Comparison of ENCODE assay signal across 23 mouse cellular contexts in the genomic region with DNA sequence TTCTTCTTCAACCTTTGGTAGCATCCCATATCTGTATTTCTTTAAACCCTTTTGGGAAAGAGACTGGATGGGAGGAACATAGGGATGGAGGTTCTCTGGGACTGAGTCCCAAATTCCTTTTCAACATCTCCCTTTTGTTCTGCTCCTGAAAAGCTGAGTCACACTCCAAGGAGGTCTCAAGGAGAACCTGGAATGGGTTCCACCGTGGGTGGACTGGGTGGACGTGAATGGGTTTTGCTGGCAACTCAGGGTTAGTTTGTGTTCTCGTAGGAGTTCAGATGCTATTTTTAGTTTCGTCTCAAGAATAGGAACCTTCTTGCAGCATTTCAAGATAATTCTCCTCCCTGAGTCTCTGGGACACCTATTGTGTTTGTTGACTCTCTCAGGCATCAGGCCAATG. TPM values are rescaled to one million over a fixed set of nuclear protein-coding genes. Genes with fewer than 3 reads are reported as not detected.
DNase-seq lines count a peak whose midpoint lies in the region; TF ChIP-seq lines count a peak whose summit lies in the region.
"Had no signal": no experiment of that assay in that cellular context is flagged by ENCODE, and none has a peak within 500 bp of the region (broad histone marks: within the 10 kb centered on the region; RNA-seq: fewer than 3 reads in every experiment).

No protein-coding gene starts in this region.

- peak in 1 of 2 experiments; percentile 65 for DNase-seq in left cerebral cortex, adult 2 months (ENCODE audit: extremely low spot score in 1 of 2, low spot score in 2 of 2)
- no peak for DNase-seq in left cerebral cortex, postnatal 4 days
- DNase-seq in ES-CJ7 (ENCODE audit: low read depth, low spot score) (peak; percentile 59), NIH3T3 (ENCODE audit: low read depth) (peak; percentile 79)
- no peak for DNase-seq in lung, adult 2 months
- DNase-seq in adrenal gland, postnatal 10 days: no peak
- DNase-seq: adrenal gland, adult 8-10 months; cerebellum, postnatal 14 days; forebrain, postnatal 0 days; gastrocnemius, postnatal 36 days; kidney, adult 18-20 months; layer of hippocampus, postnatal 36 days; liver, embryonic 13.5 days; lung, postnatal 4 days had no signal

- no peak overlapping the region for H3K4me3 ChIP-seq in left cerebral cortex, adult 2 months
- H3K4me3 ChIP-seq in olfactory bulb, adult 2 months (ENCODE audit: insufficient read depth, low read depth, low read length): no peak overlapping the region
- H3K4me3 ChIP-seq in lung, adult 2 months (replicated peaks; ENCODE audit: extremely low read depth, low read depth, low read length): no peak overlapping the region
- H3K4me3 ChIP-seq: embryonic facial prominence, embryonic 13.5 days; heart, embryonic 15.5 days; limb, embryonic 13.5 days; liver, embryonic 13.5 days; lung, embryonic 15.5 days; neural tube, embryonic 12.5 days had no signal

- intact Hi-C loops in left cerebral cortex, adult 2 months (cut with DNase I): loop anchor here (5.0 kb wide), 1 partner anchor 452 kb away; no protein-coding TSS in a partner anchor
- intact Hi-C loops in left cerebral cortex, postnatal 4 days (cut with DNase I): no loop called here

- peak overlapping the region; percentile 57 for H3K27ac ChIP-seq in left cerebral cortex, adult 2 months
- H3K27ac ChIP-seq in olfactory bulb, adult 2 months (ENCODE audit: insufficient read depth, low read depth, low read length): peak overlapping the region; percentile 85
- H3K27ac ChIP-seq: embryonic facial prominence, embryonic 13.5 days; heart, embryonic 15.5 days; kidney, postnatal 0 days; limb, embryonic 13.5 days; liver, embryonic 13.5 days; lung, embryonic 15.5 days; neural tube, embryonic 12.5 days had no signal

- WGBS in olfactory bulb, adult 2 months: 10% methylated on average over 4 of the region's 4 CpGs
- 29% methylated on average over 4 of the region's 4 CpGs for WGBS in lung, adult 2 months

- no peak for TF ChIP-seq POLR2A in olfactory bulb, adult 2 months (IDR thresholded peaks at IDR 0.05; ENCODE audit: insufficient read depth, low read depth, low read length)
- no peak for TF ChIP-seq POLR2A in lung, adult 2 months (IDR thresholded peaks at IDR 0.05; ENCODE audit: borderline replicate concordance, extremely low read depth, low read depth, low read length)

- no peak for TF ChIP-seq CTCF in left cerebral cortex, adult 2 months (IDR thresholded peaks at IDR 0.05)
- TF ChIP-seq CTCF in olfactory bulb, adult 2 months (IDR thresholded peaks at IDR 0.05; ENCODE audit: insufficient read depth, low read depth, low read length): no peak
- TF ChIP-seq CTCF in lung, adult 2 months (IDR thresholded peaks at IDR 0.05; ENCODE audit: insufficient read depth, low read length): no peak

- peaks cover 34% of the 10 kb centered on the region for H3K4me1 ChIP-seq in olfactory bulb, adult 2 months (ENCODE audit: control insufficient read depth, insufficient read depth, low read length)
- no peaks in the 10 kb centered on the region for H3K4me1 ChIP-seq in lung, adult 2 months (ENCODE audit: control insufficient read depth, insufficient read depth, low read length)
- H3K4me1 ChIP-seq: heart, embryonic 15.5 days; liver, embryonic 13.5 days; lung, embryonic 15.5 days; neural tube, embryonic 12.5 days had no signal

RNA-seq across cellular contexts. Expression of gene Hspb8, which starts 17.6 kb away (rescaled TPM):
- 10 to 100 TPM; 11.0 to 12.6 TPM for total RNA-seq in left cerebral cortex, adult 2 months (2021)
- total RNA-seq in left cerebral cortex, postnatal 4 days (2021): 1 to 10 TPM; 4.0 to 5.6 TPM
- not detected in 2 replicates for polyA plus RNA-seq in olfactory bulb, adult 2 months (2012; ENCODE audit: insufficient read depth, insufficient read length, low replicate concordance, missing spikeins)
- 57.7 and 72.4 TPM in 2 replicates for polyA plus RNA-seq in lung, adult 2 months (2012; rRNA removed)
- 10 to 100 TPM; 39.3 to 41.3 TPM for total RNA-seq in adrenal gland, postnatal 10 days (2021)
- total RNA-seq: hematopoietic stem cell, adult 5-6 weeks; MEL had no signal

Comparison
In these comparisons a context has a peak if more than half of its experiments do, and no peak if none do; other contexts are left out.
1. DNase-seq: peak in ES-CJ7 (single experiment) and NIH3T3 (single experiment); none in left cerebral cortex, postnatal 4 days (single experiment), lung, adult 2 months (single experiment) and adrenal gland, postnatal 10 days (single experiment).